In genomic region chr9:106483136-106483535, GRCm38 (mm10) we compare ENCODE assay signal across 28 mouse cellular contexts. TPM values are rescaled to one million over a fixed set of nuclear protein-coding genes. Genes with fewer than 3 reads are reported as not detected.
DNase-seq lines count a peak whose midpoint lies in the region; ATAC-seq and TF ChIP-seq lines count a peak whose summit lies in the region.
"Had no signal": no experiment of that assay in that cellular context is flagged by ENCODE, and none has a peak within 500 bp of the region (broad histone marks: within the 10 kb centered on the region; RNA-seq: fewer than 3 reads in every experiment).

No protein-coding gene starts in this region.

- H3K27me3 ChIP-seq in embryonic facial prominence, embryonic 13.5 days = no peaks in the 10 kb centered on the region
- H3K27me3 ChIP-seq in embryonic facial prominence, embryonic 10.5 days (replicated peaks; ENCODE audit: low read depth, poor library complexity, severe bottlenecking) = no peaks in the 10 kb centered on the region
- H3K27me3 ChIP-seq in E14TG2a.4 (ENCODE audit: insufficient read depth, low read length) = no peaks in the 10 kb centered on the region
- H3K27me3 ChIP-seq in liver, postnatal 0 days (ENCODE audit: insufficient read depth, low read length) = no peaks in the 10 kb centered on the region
- H3K27me3 ChIP-seq: CH12.LX; embryonic facial prominence, embryonic 12.5 days; embryonic facial prominence, embryonic 15.5 days; forebrain, embryonic 12.5 days had no signal

- no peak overlapping the region for H3K4me2 ChIP-seq in embryonic facial prominence, embryonic 13.5 days
- no peak overlapping the region for H3K4me2 ChIP-seq in liver, postnatal 0 days (ENCODE audit: low read depth, low read length)
- H3K4me2 ChIP-seq: embryonic facial prominence, embryonic 12.5 days; embryonic facial prominence, embryonic 15.5 days; forebrain, embryonic 12.5 days had no signal

- H3K4me3 ChIP-seq in embryonic facial prominence, embryonic 13.5 days = no peak overlapping the region
- no peak overlapping the region for H3K4me3 ChIP-seq in embryonic facial prominence, embryonic 10.5 days
- H3K4me3 ChIP-seq in E14TG2a.4 (replicated peaks; ENCODE audit: low read length) = peak overlapping the region; percentile 43
- H3K4me3 ChIP-seq in liver, postnatal 0 days (ENCODE audit: low read depth, low read length) = no peak overlapping the region
- H3K4me3 ChIP-seq: embryonic facial prominence, embryonic 12.5 days; embryonic facial prominence, embryonic 15.5 days; erythroblast, embryonic 14.5 days; forebrain, embryonic 10.5 days; forebrain, embryonic 12.5 days had no signal

- peak; percentile 4 for DNase-seq in cerebellum, adult 11 months
- no peak for DNase-seq in cerebellum, postnatal 25 days
- DNase-seq in embryonic facial prominence, embryonic 10.5 days (ENCODE audit: low spot score) = no peak
- peak; percentile 2 for DNase-seq in layer of hippocampus, adult 11-12 months (ENCODE audit: low spot score)
- no peak for DNase-seq in layer of hippocampus, adult 9-11 months
- DNase-seq in liver, postnatal 0 days = no peak
- DNase-seq: adrenal gland, adult 2 months; adrenal gland, postnatal 10 days; adrenal gland, postnatal 25 days; B cell, adult 2 months; cerebellum, adult 11-12 months; cerebellum, adult 8-10 months; cerebellum, postnatal 10 days; cerebellum, postnatal 36 days; embryo, embryonic 11 days had no signal

- ATAC-seq in embryonic facial prominence, embryonic 13.5 days (ENCODE audit: insufficient number of reproducible peaks, insufficient read depth, low FRiP score, low TSS enrichment, low read depth) = no peak
- ATAC-seq in liver, postnatal 0 days = no peak
- ATAC-seq: CD4-positive, CD25-positive, alpha-beta regulatory T cell, adult 4 months; forebrain, embryonic 14.5 days; forebrain, embryonic 16.5 days had no signal

- 95% methylated on average over 10 of the region's 10 CpGs for WGBS in embryonic facial prominence, embryonic 13.5 days
- WGBS in embryonic facial prominence, embryonic 10.5 days = 94% methylated on average over 10 of the region's 10 CpGs
- 92% methylated on average over 10 of the region's 10 CpGs for WGBS in liver, postnatal 0 days (ENCODE audit: insufficient replicate concordance)

- H3K4me1 ChIP-seq in embryonic facial prominence, embryonic 13.5 days = peaks cover 6% of the 10 kb centered on the region
- H3K4me1 ChIP-seq in embryonic facial prominence, embryonic 10.5 days = peaks cover 3% of the 10 kb centered on the region
- peaks cover 72% of the 10 kb centered on the region for H3K4me1 ChIP-seq in E14TG2a.4 (replicated peaks; ENCODE audit: low read depth, low read length)
- H3K4me1 ChIP-seq in liver, postnatal 0 days (ENCODE audit: insufficient read depth) = peaks cover 2% of the 10 kb centered on the region

- no peak for TF ChIP-seq CTCF in E14TG2a.4 (conservative IDR thresholded peaks at IDR 0.05; ENCODE audit: low read length)
- TF ChIP-seq CTCF in liver, postnatal 0 days (IDR thresholded peaks at IDR 0.05; ENCODE audit: low read depth) = no peak

- no peak overlapping the region for H3K27ac ChIP-seq in embryonic facial prominence, embryonic 13.5 days
- no peak overlapping the region for H3K27ac ChIP-seq in embryonic facial prominence, embryonic 10.5 days (replicated peaks)
- H3K27ac ChIP-seq in liver, postnatal 0 days (ENCODE audit: low read depth) = no peak overlapping the region
- H3K27ac ChIP-seq: embryonic facial prominence, embryonic 12.5 days; embryonic facial prominence, embryonic 15.5 days; forebrain, embryonic 10.5 days; forebrain, embryonic 12.5 days had no signal

- H3K9ac ChIP-seq in embryonic facial prominence, embryonic 13.5 days = 0 out of 2 replicates have a peak overlapping the region, but pooled peaks have one; percentile 36
- no peak overlapping the region for H3K9ac ChIP-seq in liver, postnatal 0 days (replicated peaks)
- H3K9ac ChIP-seq: embryonic facial prominence, embryonic 12.5 days; embryonic facial prominence, embryonic 15.5 days; forebrain, embryonic 12.5 days had no signal

- H3K9me3 ChIP-seq in embryonic facial prominence, embryonic 13.5 days = no peaks in the 10 kb centered on the region
- no peaks in the 10 kb centered on the region for H3K9me3 ChIP-seq in embryonic facial prominence, embryonic 10.5 days
- H3K9me3 ChIP-seq in E14TG2a.4 (ENCODE audit: low read length) = no peaks in the 10 kb centered on the region
- no peaks in the 10 kb centered on the region for H3K9me3 ChIP-seq in liver, postnatal 0 days (ENCODE audit: low read length)
- H3K9me3 ChIP-seq: embryonic facial prominence, embryonic 12.5 days; embryonic facial prominence, embryonic 15.5 days; forebrain, embryonic 10.5 days; forebrain, embryonic 12.5 days had no signal

- TF ChIP-seq EP300 in liver, postnatal 0 days (IDR thresholded peaks at IDR 0.05; ENCODE audit: low read depth) = no peak

- H3K36me3 ChIP-seq in embryonic facial prominence, embryonic 13.5 days = peaks cover 65% of the 10 kb centered on the region
- H3K36me3 ChIP-seq in embryonic facial prominence, embryonic 10.5 days (replicated peaks) = peaks cover 73% of the 10 kb centered on the region
- peaks cover 75% of the 10 kb centered on the region for H3K36me3 ChIP-seq in E14TG2a.4 (ENCODE audit: insufficient read depth, low read length)
- peaks cover 42% of the 10 kb centered on the region for H3K36me3 ChIP-seq in liver, postnatal 0 days (replicated peaks; ENCODE audit: insufficient read depth, low read length)

RNA-seq across cellular contexts. Expression of gene Parp3, which starts 6.4 kb away (rescaled TPM):
- polyA plus RNA-seq in embryonic facial prominence, embryonic 13.5 days (2015; fragmentation: Nextera tagmentation; extraction: Ambion mirVana) = 3.2 and 4.1 TPM in 2 replicates
- 1.6 and 3.2 TPM in 2 replicates for polyA plus RNA-seq in embryonic facial prominence, embryonic 10.5 days (2016; fragmentation: Nextera tagmentation; extraction: Ambion mirVana)
- polyA plus RNA-seq in liver, postnatal 0 days (2015; fragmentation: Nextera tagmentation; extraction: Ambion mirVana) = 1.6 and 1.9 TPM in 2 replicates

RNA-seq across cellular contexts. Expression of gene Rrp9, which starts 7.4 kb away (rescaled TPM):
- polyA plus RNA-seq in embryonic facial prominence, embryonic 13.5 days (2015; fragmentation: Nextera tagmentation; extraction: Ambion mirVana) = 43.9 and 49.8 TPM in 2 replicates
- 77.5 and 83.8 TPM in 2 replicates for polyA plus RNA-seq in embryonic facial prominence, embryonic 10.5 days (2016; fragmentation: Nextera tagmentation; extraction: Ambion mirVana)
- 12.3 and 14.5 TPM in 2 replicates for polyA plus RNA-seq in liver, postnatal 0 days (2015; fragmentation: Nextera tagmentation; extraction: Ambion mirVana)

RNA-seq across cellular contexts. Expression of gene Iqcf1, which starts 16.6 kb away (rescaled TPM):
- polyA plus RNA-seq in embryonic facial prominence, embryonic 13.5 days (2015; fragmentation: Nextera tagmentation; extraction: Ambion mirVana) = not detected in 2 replicates
- polyA plus RNA-seq in embryonic facial prominence, embryonic 10.5 days (2016; fragmentation: Nextera tagmentation; extraction: Ambion mirVana) = not detected in 2 replicates
- not detected in 2 replicates for polyA plus RNA-seq in liver, postnatal 0 days (2015; fragmentation: Nextera tagmentation; extraction: Ambion mirVana)
- polyA plus RNA-seq: adrenal gland, adult 2 months; brain, embryonic 14.5 days; CD4-positive, CD25-positive, alpha-beta regulatory T cell, adult 4 months; embryonic facial prominence, embryonic 12.5 days; embryonic facial prominence, embryonic 15.5 days; erythroblast, embryonic 14.5 days; forebrain, embryonic 10.5 days; forebrain, embryonic 12.5 days; forebrain, embryonic 14.5 days; forebrain, embryonic 16.5 days; frontal cortex, adult 2 months had no signal

RNA-seq across cellular contexts. Expression of gene Gpr62, which starts 17.4 kb away (rescaled TPM):
- polyA plus RNA-seq in embryonic facial prominence, embryonic 13.5 days (2015; fragmentation: Nextera tagmentation; extraction: Ambion mirVana) = 0.53 TPM in 1 of 2 replicates, not detected in the other
- 0.16 and 0.55 TPM in 2 replicates for polyA plus RNA-seq in embryonic facial prominence, embryonic 10.5 days (2016; fragmentation: Nextera tagmentation; extraction: Ambion mirVana)
- polyA plus RNA-seq in liver, postnatal 0 days (2015; fragmentation: Nextera tagmentation; extraction: Ambion mirVana) = not detected in 2 replicates
- polyA plus RNA-seq: CD4-positive, CD25-positive, alpha-beta regulatory T cell, adult 4 months; erythroblast, embryonic 14.5 days had no signal

RNA-seq across cellular contexts. Expression of gene Pcbp4, which starts 30.0 kb away (rescaled TPM):
- polyA plus RNA-seq in embryonic facial prominence, embryonic 13.5 days (2015; fragmentation: Nextera tagmentation; extraction: Ambion mirVana) = 128 and 133 TPM in 2 replicates
- polyA plus RNA-seq in embryonic facial prominence, embryonic 10.5 days (2016; fragmentation: Nextera tagmentation; extraction: Ambion mirVana) = 320 and 346 TPM in 2 replicates
- polyA plus RNA-seq in liver, postnatal 0 days (2015; fragmentation: Nextera tagmentation; extraction: Ambion mirVana) = 4.9 and 6.1 TPM in 2 replicates

Comparison
In these comparisons a context has a peak if more than half of its experiments do, and no peak if none do; other contexts are left out.
1. DNase-seq: peak in cerebellum, adult 11 months (single experiment) and layer of hippocampus, adult 11-12 months (single experiment); none in cerebellum, postnatal 25 days (0 of 2), embryonic facial prominence, embryonic 10.5 days (single experiment), layer of hippocampus, adult 9-11 months (single experiment) and liver, postnatal 0 days (single experiment).